Mouse (Mus musculus) lung, embryonic 16.5 days (tissue): ENCODE results near the gene Zfp639. TPM values are rescaled to one million over a fixed set of nuclear protein-coding genes. Genes with fewer than 3 reads are reported as not detected.
A peak's percentile ranks its signal among the peaks of the same experiment; 100 is the strongest.

ENCODE experiments used
- ATAC-seq: fragments of 200-750 bp; cut with Nextera tagmentation; 2 replicates; pipeline ENCODE4 v1.8.0; 2017; ENCODE audit warnings: low read depth, mild to moderate bottlenecking, moderate library complexity
- H3K27ac ChIP-seq: fragments of 300-500 bp; sonication (generic); 2 replicates; pipeline ENCODE4 v1.5.1; 2014; ENCODE audit warnings: mild to moderate bottlenecking, control low read depth, low read length
- H3K27me3 ChIP-seq: fragments of 300-500 bp; sonication (generic); 2 replicates; pipeline ENCODE4 v1.6.1; 2014; ENCODE audit warnings: low read depth, low read length, mixed read lengths; ENCODE audit not compliant: control insufficient read depth, insufficient read depth
- H3K36me3 ChIP-seq: fragments of 300-500 bp; sonication (generic); 2 replicates; pipeline ENCODE4 v1.6.1; 2014; ENCODE audit warnings: low read length; ENCODE audit not compliant: control insufficient read depth, insufficient read depth
- H3K4me1 ChIP-seq: fragments of 300-500 bp; sonication (generic); replicated peaks from 2 replicates; pipeline ENCODE4 v1.6.1; 2014; ENCODE audit warnings: low read length, mixed read lengths; ENCODE audit not compliant: control insufficient read depth, insufficient read depth
- H3K4me2 ChIP-seq: fragments of 300-500 bp; sonication (generic); 2 replicates; pipeline ENCODE4 v1.6.1; 2014; ENCODE audit warnings: low read depth, low read length, control low read depth
- H3K4me3 ChIP-seq: fragments of 300-500 bp; sonication (generic); 2 replicates; pipeline ENCODE4 v1.5.1; 2014; ENCODE audit warnings: mild to moderate bottlenecking, low read length, control low read depth
- H3K9ac ChIP-seq: fragments of 300-500 bp; sonication (generic); 2 replicates; pipeline ENCODE4 v1.6.1; 2014; ENCODE audit warnings: low read length, control low read depth
- H3K9me3 ChIP-seq: fragments of 300-500 bp; sonication (generic); 2 replicates; pipeline ENCODE4 v1.6.1; 2016; ENCODE audit warnings: low read length; ENCODE audit not compliant: control insufficient read depth
- WGBS: fragments of 180-500 bp; shearing (Covaris S2); extraction: QIAGEN DNeasy Blood & Tissue Kit; methylation state at CpG from one replicate; pipeline ENCODE4 v1.1.7; 2014; 5-methylcytosine and 5-hydroxymethylcytosine counted together
- polyA plus RNA-seq: library from polyadenylated mRNA; unstranded; fragments of >200 nt; fragmentation: Nextera tagmentation; extraction: Ambion mirVana; gene quantifications from 2 replicates; pipeline ENCODE4 v1.2.1, GENCODE M21; 2015

Zfp639 gene
- polyA plus RNA-seq, 1 experiment from 2014 or later, result 37.0 TPM

DNA sequence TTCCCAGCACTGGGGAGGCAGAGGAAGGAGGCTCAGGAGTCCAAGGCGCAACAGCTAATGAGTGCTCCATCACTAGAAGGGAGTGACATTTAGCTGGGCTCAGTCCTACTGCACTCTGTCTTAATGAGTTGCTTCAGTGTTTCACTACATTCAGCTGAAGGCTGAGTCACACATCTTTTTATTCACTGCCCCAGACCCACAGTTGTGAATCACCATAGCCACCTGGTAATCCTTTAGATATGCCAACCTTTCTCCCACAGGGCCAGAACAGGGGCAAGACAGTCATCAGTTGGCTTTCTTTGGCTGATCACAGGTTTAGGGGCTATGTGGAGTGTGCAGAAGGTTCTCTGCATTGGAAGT is 13.4 kb upstream of the Zfp639 start:
- H3K36me3 ChIP-seq, result no peaks in the 10 kb centered on the region
- no peaks in the 10 kb centered on the region for H3K9me3 ChIP-seq
- WGBS, result 90% methylated on average over 1 of the region's 1 CpGs
- H3K27me3 ChIP-seq, result no peaks in the 10 kb centered on the region
- H3K27ac ChIP-seq, result no peak overlapping the region
- no peak overlapping the region for H3K9ac ChIP-seq
- H3K4me3 ChIP-seq, result no peak overlapping the region
- no peak overlapping the region for H3K4me2 ChIP-seq
- no peaks in the 10 kb centered on the region for H3K4me1 ChIP-seq
- no peak for ATAC-seq

DNA sequence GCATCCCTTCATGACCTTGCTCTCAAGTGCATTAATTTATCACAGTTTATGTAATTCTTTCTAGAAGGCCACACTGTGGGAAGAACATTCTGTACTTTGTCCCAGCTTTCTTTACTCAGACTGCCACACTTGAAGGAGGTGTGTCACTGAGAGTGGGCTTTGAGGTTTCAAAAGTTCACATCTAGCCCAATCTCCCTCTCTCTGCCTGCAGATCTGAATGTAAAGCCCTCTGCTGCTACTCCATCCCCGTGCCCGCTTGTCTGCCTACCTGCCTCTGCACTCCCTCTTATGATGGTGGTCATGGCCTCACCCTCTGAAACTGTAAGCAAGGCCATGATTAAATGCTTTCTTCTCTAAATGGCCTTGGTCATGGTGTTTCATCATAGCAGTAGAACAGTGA is 9.7 kb upstream of the Zfp639 start:
- WGBS, result 90% methylated on average over 2 of the region's 2 CpGs
- H3K9me3 ChIP-seq, result no peaks in the 10 kb centered on the region

DNA sequence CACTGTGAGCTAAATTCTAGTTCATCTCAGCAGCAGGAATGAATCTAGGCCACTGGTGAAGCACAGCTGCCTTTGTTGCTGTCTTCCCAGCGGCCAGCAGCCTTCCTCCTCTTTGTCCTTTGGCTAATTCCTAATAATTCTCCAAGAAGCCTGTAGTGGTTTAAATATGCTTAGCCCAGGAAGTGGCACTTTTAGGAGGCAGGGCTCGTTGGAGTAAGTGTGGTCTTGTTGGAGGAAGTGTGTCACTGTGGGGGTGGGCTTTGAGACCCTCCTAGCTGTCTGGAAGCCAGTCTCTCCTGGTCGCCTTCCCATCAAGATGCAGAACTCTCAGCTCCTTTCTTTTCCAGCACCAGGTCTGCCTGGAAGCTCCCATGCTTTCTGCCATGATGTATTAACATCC is 4.2 kb upstream of the Zfp639 start:
- Histone ChIP-seq H3K27me3 (no peaks in the 10 kb centered on the region), H3K27ac (no peak overlapping the region), H3K9ac (no peak overlapping the region), H3K4me1 (no peaks in the 10 kb centered on the region; the same call in 1 of the 2 replicates), H3K9me3 (no peaks in the 10 kb centered on the region), H3K36me3 (no peaks in the 10 kb centered on the region), H3K4me2 (no peak overlapping the region), H3K4me3 (no peak overlapping the region)
- ATAC-seq, result no peak
- 48% methylated on average over 3 of the region's 3 CpGs for WGBS

More for the DNA sequence above, 9.7 kb upstream of the Zfp639 start:
- no peak overlapping the region for H3K9ac ChIP-seq
- H3K4me2 ChIP-seq, result no peak overlapping the region
- no peaks in the 10 kb centered on the region for H3K36me3 ChIP-seq
- ATAC-seq, result no peak
- H3K27me3 ChIP-seq, result no peaks in the 10 kb centered on the region
- H3K4me1 ChIP-seq, result no peaks in the 10 kb centered on the region
- no peak overlapping the region for H3K27ac ChIP-seq
- H3K4me3 ChIP-seq, result no peak overlapping the region

DNA sequence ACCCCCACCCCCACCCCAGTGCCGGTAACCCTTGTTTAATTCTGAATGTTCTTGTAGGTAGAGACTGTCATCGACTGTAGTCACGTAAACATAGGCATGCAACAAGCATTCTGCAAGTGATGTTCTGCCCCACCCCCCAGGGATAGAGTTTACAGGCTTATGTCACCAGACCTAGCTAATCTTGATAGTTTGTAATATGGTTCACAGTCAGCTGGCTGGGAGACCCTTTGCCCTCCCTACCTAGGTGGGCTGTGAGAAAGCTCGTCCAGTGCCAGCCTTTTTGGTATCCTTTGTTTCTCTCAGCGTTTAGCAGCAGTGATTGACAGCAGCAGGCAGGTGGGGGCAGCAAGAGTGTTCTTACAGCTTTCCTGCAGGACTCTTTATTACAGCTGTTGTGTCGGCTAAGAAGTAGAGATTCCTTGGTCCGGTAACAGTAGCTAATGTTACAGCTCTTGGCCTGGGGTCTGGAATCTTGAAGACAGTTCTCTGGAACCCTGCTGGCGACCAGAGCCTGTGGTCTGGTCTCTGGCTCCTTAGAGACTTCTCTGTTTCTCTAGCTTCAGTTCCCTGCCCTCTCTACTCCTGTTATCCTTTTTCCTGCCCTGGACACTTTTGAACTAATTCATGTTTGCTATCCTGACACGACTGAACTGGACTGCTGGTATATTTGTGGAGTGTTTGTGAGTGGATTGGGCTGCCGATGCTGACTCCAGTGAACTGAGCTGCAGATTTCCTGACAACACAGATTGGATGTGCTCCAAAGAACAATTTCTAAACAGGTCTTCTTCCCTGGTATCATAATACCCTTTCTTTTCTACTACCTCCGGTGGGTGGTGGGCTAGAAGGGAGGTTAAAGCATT is 3.5 kb upstream of the Zfp639 start:
- H3K4me1 ChIP-seq, result peaks cover 2% of the 10 kb centered on the region; the same call in 1 of the 2 replicates
- no peak overlapping the region for H3K4me3 ChIP-seq
- no peak overlapping the region for H3K9ac ChIP-seq
- 50% methylated on average over 11 of the region's 11 CpGs for WGBS
- H3K27me3 ChIP-seq, result no peaks in the 10 kb centered on the region
- H3K27ac ChIP-seq, result no peak overlapping the region
- no peak for ATAC-seq
- no peak overlapping the region for H3K4me2 ChIP-seq
- no peaks in the 10 kb centered on the region for H3K9me3 ChIP-seq
- no peaks in the 10 kb centered on the region for H3K36me3 ChIP-seq

DNA sequence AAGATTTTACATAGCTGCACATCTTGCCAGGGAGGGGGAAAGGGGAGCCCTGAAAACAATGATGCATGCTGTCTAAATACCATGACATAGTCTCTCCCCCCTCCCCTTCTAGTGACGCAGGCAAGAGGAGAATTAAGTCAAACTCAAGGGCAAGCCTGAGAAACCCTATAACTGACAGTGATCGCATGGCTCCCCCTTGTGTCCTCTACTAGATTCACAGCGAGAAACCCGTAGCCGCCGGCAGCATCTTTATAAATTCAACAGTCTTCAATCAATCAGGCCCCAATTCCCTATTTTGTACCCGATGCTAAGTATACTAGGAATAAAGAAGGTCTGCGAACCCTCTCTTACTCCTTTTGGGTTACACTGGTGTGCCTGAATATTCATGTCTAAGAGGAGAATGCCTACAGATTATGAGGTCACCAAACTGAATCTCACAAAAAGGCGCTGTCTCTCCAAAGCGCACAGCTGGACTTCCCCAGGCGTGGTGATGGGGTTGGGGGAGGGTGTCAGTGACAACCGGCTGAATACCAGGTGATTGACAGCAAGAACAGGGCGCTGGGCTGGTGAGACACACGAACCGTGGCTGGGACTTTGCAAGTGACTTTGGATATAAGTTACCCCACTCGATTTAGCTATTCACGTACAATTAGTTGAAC is 1.3 kb upstream of the Zfp639 start:
- Histone ChIP-seq H3K9me3 (no peaks in the 10 kb centered on the region), H3K27ac (no peak overlapping the region), H3K4me1 (peaks cover 7% of the 10 kb centered on the region; the same call in 1 of the 2 replicates), H3K4me3 (peak overlapping the region; percentile 22; the same call in 1 of the 2 replicates), H3K36me3 (no peaks in the 10 kb centered on the region), H3K4me2 (peak overlapping the region; percentile 63), H3K27me3 (no peaks in the 10 kb centered on the region), H3K9ac (no peak overlapping the region)
- no peak for ATAC-seq
- WGBS, result 2% methylated on average over 17 of the region's 17 CpGs

DNA sequence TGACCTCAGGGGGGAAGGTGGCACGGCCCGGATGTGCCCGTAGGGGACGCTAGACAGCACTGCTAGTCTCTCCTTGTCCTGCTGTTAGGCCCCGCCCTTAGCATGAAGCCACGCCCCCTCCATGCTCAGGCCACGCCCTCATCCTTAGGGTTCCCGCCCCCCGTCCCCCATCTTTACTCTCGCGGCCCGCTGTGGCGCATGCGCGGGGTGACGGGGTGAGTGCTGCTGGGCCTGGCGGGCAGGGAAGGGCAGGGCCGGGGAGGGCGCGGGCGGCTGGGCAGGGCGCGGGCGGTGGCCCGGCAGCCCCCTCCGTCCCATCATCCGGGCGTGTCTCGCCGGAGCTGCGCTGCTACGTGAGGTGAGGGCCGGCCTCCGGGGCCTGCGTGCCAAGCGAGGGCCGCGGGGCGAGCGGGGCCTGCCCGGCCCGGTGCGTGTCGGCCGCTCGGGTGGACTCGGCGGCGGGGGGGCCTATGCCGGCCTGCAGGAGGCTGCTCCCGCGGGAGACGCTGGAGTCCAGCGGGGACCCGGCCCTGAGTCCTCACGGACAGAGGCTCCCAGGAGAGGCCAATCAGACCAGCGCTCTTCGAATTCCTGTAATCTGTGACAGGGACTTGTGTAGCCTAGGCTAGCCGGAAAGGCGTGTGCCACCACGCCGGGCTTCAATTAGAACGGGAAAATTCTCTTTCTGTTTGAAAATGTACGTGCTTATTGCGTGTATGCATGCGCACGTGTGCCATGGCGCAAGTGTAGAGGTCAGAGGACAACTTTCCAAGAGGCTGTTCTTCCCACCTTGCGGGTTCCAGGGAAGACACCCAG is 524 bp downstream of the Zfp639 start:
- no peaks in the 10 kb centered on the region for H3K9me3 ChIP-seq
- H3K36me3 ChIP-seq, result peaks cover 7% of the 10 kb centered on the region
- peak overlapping the region; percentile 91 for H3K27ac ChIP-seq
- peak; percentile 96 for ATAC-seq
- peaks cover 7% of the 10 kb centered on the region; the same call in 1 of the 2 replicates for H3K4me1 ChIP-seq
- H3K4me3 ChIP-seq, result peak overlapping the region; percentile 92
- H3K4me2 ChIP-seq, result peak overlapping the region; percentile 63
- H3K27me3 ChIP-seq, result no peaks in the 10 kb centered on the region
- peak overlapping the region; percentile 95 for H3K9ac ChIP-seq
- WGBS, result under 1% methylated on average over 51 of the region's 69 CpGs

DNA sequence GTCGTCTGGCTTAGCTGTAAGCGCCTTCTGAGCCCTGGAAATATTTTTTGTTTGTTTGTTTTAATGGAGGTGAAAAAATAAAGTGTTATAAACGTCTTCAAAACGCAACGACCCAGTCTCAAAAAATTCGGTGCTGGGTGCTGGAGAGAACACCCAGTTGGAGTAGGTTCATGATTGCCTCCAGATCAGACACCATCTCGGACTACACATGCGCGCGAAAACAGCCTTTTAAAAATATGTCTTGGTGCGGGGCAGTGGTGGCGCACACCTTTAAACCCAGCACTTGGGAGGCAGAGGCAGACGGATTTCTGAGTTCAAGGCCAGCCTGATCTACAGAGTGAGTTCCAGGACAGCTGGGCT is 1.1 kb downstream of the Zfp639 start:
- Histone ChIP-seq H3K27me3 (no peaks in the 10 kb centered on the region), H3K36me3 (peaks cover 7% of the 10 kb centered on the region), H3K4me2 (peak overlapping the region; percentile 63), H3K4me1 (peaks cover 7% of the 10 kb centered on the region; the same call in 1 of the 2 replicates), H3K4me3 (peak overlapping the region; percentile 92), H3K27ac (peak overlapping the region; percentile 91), H3K9ac (peak overlapping the region; percentile 95), H3K9me3 (no peaks in the 10 kb centered on the region)
- 3% methylated on average over 13 of the region's 13 CpGs for WGBS
- ATAC-seq, result no peak

DNA sequence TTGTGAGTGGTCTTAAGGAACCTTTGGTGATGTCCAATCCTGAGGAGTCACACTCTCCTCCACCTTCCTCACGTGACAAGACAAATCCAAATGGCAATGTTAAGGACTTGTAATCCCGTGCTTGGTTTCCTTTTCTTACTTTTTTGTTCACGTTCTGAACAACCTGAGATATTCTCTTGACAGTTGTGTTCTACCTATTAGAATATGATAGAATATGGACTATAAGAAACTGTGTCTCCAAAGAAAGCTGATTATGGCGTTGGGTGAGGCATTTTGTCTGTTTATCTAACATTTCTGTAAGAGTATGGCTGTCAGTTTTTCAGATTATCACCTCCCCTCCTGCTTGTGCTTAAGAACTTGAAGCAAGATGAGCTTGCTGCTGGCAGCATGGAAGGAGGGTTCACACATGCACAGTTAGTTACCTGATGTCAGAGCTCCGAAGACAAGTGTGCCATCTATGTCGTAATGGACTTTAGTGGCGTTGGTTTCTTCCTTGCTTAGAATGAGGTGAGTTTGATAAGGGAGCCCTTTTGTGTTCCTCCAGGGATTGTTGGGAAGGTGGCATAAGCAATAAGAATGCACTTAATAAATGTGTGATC is 2.7 kb downstream of the Zfp639 start:
- Histone ChIP-seq H3K4me2 (no peak overlapping the region), H3K9me3 (no peaks in the 10 kb centered on the region), H3K4me1 (peaks cover 7% of the 10 kb centered on the region; the same call in 1 of the 2 replicates), H3K27ac (no peak overlapping the region), H3K36me3 (peaks cover 13% of the 10 kb centered on the region), H3K9ac (no peak overlapping the region), H3K27me3 (no peaks in the 10 kb centered on the region), H3K4me3 (no peak overlapping the region)
- ATAC-seq, result no peak
- 84% methylated on average over 7 of the region's 7 CpGs for WGBS
